Mouse (Mus musculus) G1E (cell line): ENCODE measurements around the gene Tspyl1. TPM values are rescaled to one million over a fixed set of nuclear protein-coding genes. Genes with fewer than 3 reads are reported as not detected.
A peak's percentile ranks its signal among the peaks of the same experiment; 100 is the strongest.

Source experiments
- ATAC-seq: 2 replicates; pipeline ENCODE4 v1.8.0; 2016; ENCODE audit warnings: mild to moderate bottlenecking; ENCODE audit not compliant: insufficient number of reproducible peaks, poor library complexity, low FRiP score, severe bottlenecking; ENCODE audit errors: extremely low read depth
- DNase-seq: peaks from one replicate; pipeline ENCODE4 v3.0.0; 2012; ENCODE audit warnings: low spot score
- H3K27me3 ChIP-seq: 2 replicates; pipeline ENCODE4 v1.6.1; 2012; ENCODE audit warnings: mild to moderate bottlenecking, low read length, inconsistent platforms; ENCODE audit not compliant: insufficient read depth
- H3K36me3 ChIP-seq: replicated peaks from 2 replicates; pipeline ENCODE3; 2012; ENCODE audit warnings: mild to moderate bottlenecking, inconsistent platforms
- H3K4me1 ChIP-seq: 2 replicates; pipeline ENCODE4 v1.6.1; 2012; ENCODE audit warnings: low read depth, low read length, inconsistent platforms, mixed read lengths; ENCODE audit not compliant: insufficient read depth
- H3K4me3 ChIP-seq: 2 replicates; pipeline ENCODE4 v1.5.1; 2012; ENCODE audit warnings: low read depth, mild to moderate bottlenecking, inconsistent platforms, low read length, moderate library complexity, mixed read lengths
- H3K9me3 ChIP-seq: replicated peaks from 2 replicates; pipeline ENCODE4 v1.6.1; 2012; ENCODE audit warnings: inconsistent platforms
- CTCF ChIP-seq: IDR thresholded peaks from 2 replicates; pipeline ENCODE4 v1.5.1; 2012; ENCODE audit warnings: low read depth, low read length, inconsistent platforms, mixed read lengths
- GATA1 ChIP-seq: IDR thresholded peaks from 2 replicates; pipeline ENCODE4 v1.6.1; 2012; ENCODE audit warnings: borderline replicate concordance, low read length, inconsistent platforms, mixed read lengths
- GATA2 ChIP-seq: IDR thresholded peaks from 2 replicates; pipeline ENCODE4 v1.6.1; 2012; ENCODE audit warnings: low read depth, low read length, inconsistent platforms, borderline replicate concordance
- POLR2AphosphoS5 ChIP-seq: IDR thresholded peaks from 2 replicates; pipeline ENCODE4 v1.6.1; 2012; ENCODE audit warnings: low read depth, low read length, inconsistent platforms; ENCODE audit not compliant: insufficient replicate concordance
- TAL1 ChIP-seq: conservative IDR thresholded peaks from 2 replicates; pipeline ENCODE4 v1.6.1; 2012; ENCODE audit warnings: low read depth, low read length, inconsistent platforms, mixed read lengths
- polyA plus RNA-seq: library from polyadenylated mRNA; stranded (reverse); fragments of >175 nt; gene quantifications from 2 replicates; pipeline ENCODE4 v1.2.3, GENCODE M21; 2012
- total RNA-seq, 2 experiments: library from RNA; stranded (forward) in 1 of 2; stranded (reverse) in 1 of 2; fragments of 200-1000 nt in 1 of 2; fragments of >200 nt in 1 of 2; fragmentation: Nextera tagmentation in 1 of 2; gene quantifications; 2 replicates each; pipeline ENCODE4 v1.2.3; 2014 to 2017

Tspyl1 gene
- total and polyA plus RNA-seq, 3 experiments: 19.6 to 43.5 (median 41.1) TPM

- DNase-seq (no peak), ATAC-seq (no peak)
- Histone ChIP-seq H3K36me3 (peaks cover 43% of the 10 kb centered on the region), H3K4me1 (peaks cover 8% of the 10 kb centered on the region), H3K27me3 (no peaks in the 10 kb centered on the region), H3K9me3 (no peaks in the 10 kb centered on the region), H3K4me3 (no peak overlapping the region; the same call in 1 of the 2 replicates)
- no peak for TF ChIP-seq GATA1
- TF ChIP-seq CTCF: no peak
- no peak for TF ChIP-seq GATA2
- no peak for TF ChIP-seq TAL1
- TF ChIP-seq POLR2AphosphoS5: no peak
These were observed 14.9 kb downstream of the Tspyl1 start for GRCm38 (mm10) chr10:34296911-34297298.

DNA sequence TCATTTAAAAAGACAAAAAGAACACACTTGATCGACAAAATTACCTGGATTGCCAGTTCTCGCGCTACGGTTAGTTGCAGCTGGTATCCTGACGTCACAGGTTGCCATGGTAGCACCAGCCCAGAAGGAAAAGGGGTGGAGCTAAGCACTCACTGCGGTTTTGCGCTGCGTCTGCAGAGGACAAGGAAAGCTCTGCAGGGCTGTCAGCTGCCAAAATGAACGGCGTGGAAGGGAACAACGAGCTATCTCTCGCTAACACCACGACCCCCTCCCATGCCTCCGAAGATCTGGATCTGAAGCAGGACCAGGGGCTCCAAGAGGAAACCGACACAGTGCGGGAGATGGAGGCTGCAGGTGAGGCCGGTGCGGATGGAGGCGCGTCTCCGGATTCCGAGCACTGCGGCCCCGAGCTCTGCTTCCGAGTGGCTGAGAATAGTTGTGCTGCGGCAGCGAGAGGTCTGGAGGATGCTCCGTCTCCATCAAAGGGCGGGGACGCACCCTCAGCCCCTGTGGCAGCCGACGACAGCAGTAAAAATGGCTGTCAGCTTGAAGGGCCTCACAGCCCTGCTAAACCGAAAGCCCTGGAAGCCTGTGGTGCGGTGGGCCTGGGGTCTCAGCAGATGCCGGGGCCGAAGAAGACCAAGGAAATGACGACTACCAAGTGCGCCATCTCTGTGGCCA, 15.4 kb downstream of the Tspyl1 start, which contains the start of gene Tspyl4:
Tspyl4 (plus strand) TSS at position 144 of the 681 bp plus-strand sequence.
- no peaks in the 10 kb centered on the region for H3K9me3 ChIP-seq
- TF ChIP-seq CTCF: no peak
- no peak for TF ChIP-seq POLR2AphosphoS5
- no peak for TF ChIP-seq GATA2
- no peak for TF ChIP-seq TAL1
- no peak for TF ChIP-seq GATA1
- no peaks in the 10 kb centered on the region for H3K27me3 ChIP-seq
- H3K4me1 ChIP-seq: peaks cover 8% of the 10 kb centered on the region
- ATAC-seq: peak; percentile 88
- DNase-seq: peak; percentile 15
- H3K4me3 ChIP-seq: peak within 1 kb of the TSS; percentile 66
- H3K36me3 ChIP-seq: peaks cover 47% of the 10 kb centered on the region

GRCm38 (mm10) chr10:34297980-34298753, 16.2 kb downstream of the Tspyl1 start:
- no peak for ATAC-seq
- no peak for TF ChIP-seq POLR2AphosphoS5
- no peak for TF ChIP-seq CTCF
- no peak for TF ChIP-seq TAL1
- no peak for TF ChIP-seq GATA1
- TF ChIP-seq GATA2: no peak

GRCm38 (mm10) chr10:34300368-34300767, 18.4 kb downstream of the Tspyl1 start:
- no peak for ATAC-seq
- TF ChIP-seq TAL1 (no peak), GATA2 (no peak), POLR2AphosphoS5 (no peak)
- Histone ChIP-seq H3K36me3 (peaks cover 51% of the 10 kb centered on the region), H3K4me3 (no peak overlapping the region), H3K27me3 (no peaks in the 10 kb centered on the region), H3K9me3 (no peaks in the 10 kb centered on the region), H3K4me1 (peaks cover 8% of the 10 kb centered on the region)
- no peak for DNase-seq

More at GRCm38 (mm10) chr10:34297980-34298753, 16.2 kb downstream of the Tspyl1 start:
- DNase-seq: no peak
- H3K9me3 ChIP-seq: no peaks in the 10 kb centered on the region
- peaks cover 8% of the 10 kb centered on the region for H3K4me1 ChIP-seq
- no peaks in the 10 kb centered on the region for H3K27me3 ChIP-seq
- peaks cover 51% of the 10 kb centered on the region for H3K36me3 ChIP-seq
- peak overlapping the region; percentile 66; the same call in 1 of the 2 replicates for H3K4me3 ChIP-seq

DNA sequence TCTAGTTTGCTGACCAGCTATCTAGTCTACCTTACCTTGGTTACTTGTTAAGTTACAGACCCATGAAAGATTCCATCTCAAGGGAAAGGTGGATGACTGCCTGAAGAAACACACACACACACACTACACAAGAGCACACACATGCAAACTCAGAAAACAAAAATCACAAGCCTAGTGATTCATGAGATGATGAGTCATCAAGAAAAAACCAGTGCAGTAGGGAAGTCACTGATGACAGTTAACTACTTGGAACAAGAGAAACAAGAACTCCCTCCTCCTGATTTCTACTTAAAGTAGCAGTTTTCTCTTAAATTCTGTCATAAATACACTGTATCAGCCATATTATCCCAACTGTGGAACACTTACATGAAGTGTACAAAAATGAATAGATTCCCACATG, 25.1 kb downstream of the Tspyl1 start:
- Histone ChIP-seq H3K36me3 (peaks cover 47% of the 10 kb centered on the region), H3K27me3 (no peaks in the 10 kb centered on the region), H3K4me3 (no peak overlapping the region), H3K4me1 (no peaks in the 10 kb centered on the region; the same call in 1 of the 2 replicates), H3K9me3 (no peaks in the 10 kb centered on the region)
- ATAC-seq (no peak), DNase-seq (no peak)
- TF ChIP-seq GATA2 (no peak), POLR2AphosphoS5 (no peak), TAL1 (no peak), GATA1 (no peak), CTCF (no peak)
